Mouse (Mus musculus): ENCODE results near the gene Rpl37.

GRCm38 (mm10) chr15:5158827-5159226 is 42.4 kb downstream of the Rpl37 start:
- TF ChIP-seq CTCF (IDR thresholded peaks at IDR 0.05; ENCODE audit: borderline replicate concordance, extremely low read depth, insufficient read depth, insufficient read length) = no peak
- TF ChIP-seq POLR2A (IDR thresholded peaks at IDR 0.05; ENCODE audit: borderline replicate concordance, extremely low read depth, insufficient read depth, insufficient read length, poor library complexity, severe bottlenecking) = no peak

Measured in brain, embryonic 14.5 days (tissue).